Mouse (Mus musculus) cerebellum, postnatal 25 days (tissue): ENCODE data around the gene Mlxip.

Experiments
- DNase-seq, 2 experiments: peaks; one replicate each; pipeline ENCODE4 v3.0.0; 2021; ENCODE audit warnings: mixed read lengths in 2 of 2

The Mlxip gene

DNA sequence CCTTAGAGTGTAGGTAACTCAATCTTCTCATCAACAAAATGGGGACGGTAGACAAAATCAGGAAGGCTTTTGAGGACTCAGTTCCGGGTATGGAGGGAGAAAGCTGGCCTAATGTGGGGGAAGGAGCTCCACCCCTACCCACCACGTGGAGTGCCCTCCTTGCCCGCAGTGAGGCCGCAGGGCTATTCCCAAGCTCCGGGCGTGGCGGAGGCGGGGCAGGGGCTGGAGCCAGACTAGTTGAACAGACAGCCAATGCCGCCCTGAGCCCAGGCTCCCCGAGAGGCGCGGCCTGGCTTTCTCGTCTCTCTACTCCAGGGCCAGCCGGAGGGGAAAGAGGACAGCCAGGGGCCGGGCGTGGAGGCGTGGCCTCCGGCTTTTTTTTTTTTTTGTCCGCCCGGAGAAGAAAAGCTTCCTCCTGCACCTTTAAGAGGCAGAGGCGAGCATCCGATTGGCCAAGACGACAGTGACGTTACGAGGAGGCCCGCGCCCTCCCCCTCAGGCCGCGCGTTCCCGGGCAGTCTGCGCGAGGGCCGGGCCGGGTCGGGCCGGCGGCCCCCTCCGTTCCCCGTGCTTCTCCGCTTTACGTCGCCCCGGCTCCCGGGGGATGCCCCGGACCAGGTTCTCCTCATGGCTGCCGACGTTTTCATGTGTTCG lies at the start of gene Mlxip:
TSS of gene Mlxip (plus strand) at position 496 of the 654 bp plus-strand sequence.
- DNase-seq, result peak; percentile 93 to 94

DNA sequence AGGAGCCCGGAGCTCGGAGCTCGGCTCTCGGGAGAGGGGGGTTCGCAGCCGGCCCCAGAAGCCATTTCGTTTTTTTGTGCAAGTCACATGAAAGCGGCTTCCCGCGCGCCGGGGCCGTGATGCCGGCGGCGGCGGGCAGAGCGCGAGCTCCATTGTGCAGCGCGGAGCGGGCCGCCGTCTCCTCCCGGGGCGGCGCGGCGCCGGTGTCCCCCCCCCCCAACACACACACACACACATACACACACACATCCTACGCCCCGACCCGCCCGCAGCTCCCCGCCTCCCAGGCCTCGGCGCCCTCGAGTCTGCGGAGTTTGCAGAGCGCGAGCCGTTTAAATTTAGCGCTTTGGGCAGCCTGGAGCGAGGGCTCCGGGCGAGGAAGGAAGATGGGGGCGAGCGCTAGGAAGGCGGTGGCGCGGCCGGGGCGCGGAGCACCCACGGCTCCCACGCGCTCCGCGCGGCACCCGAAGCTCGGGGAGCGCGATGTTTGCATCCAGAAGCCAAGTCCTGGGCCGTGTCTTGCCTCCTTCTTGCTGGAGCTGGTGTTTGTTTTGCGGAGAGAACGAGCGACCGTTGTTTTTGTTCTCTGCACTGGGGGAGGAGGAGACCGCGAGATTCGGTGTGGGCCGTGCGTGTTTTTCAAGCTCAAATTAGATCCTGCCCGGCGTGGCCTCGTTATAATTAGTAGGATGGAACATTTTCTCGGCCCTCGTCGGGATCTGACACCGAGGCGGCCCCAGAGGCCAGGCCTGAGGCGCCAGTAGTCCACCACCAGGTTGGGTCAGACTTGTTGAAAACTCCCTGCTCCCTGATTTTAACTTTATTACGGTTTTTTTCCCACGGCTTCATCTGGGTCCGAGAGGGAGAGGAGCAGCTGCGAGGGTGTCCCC lies 49.4 kb upstream of the Mlxip start:
- DNase-seq, result peak; percentile 73 to 75

DNA sequence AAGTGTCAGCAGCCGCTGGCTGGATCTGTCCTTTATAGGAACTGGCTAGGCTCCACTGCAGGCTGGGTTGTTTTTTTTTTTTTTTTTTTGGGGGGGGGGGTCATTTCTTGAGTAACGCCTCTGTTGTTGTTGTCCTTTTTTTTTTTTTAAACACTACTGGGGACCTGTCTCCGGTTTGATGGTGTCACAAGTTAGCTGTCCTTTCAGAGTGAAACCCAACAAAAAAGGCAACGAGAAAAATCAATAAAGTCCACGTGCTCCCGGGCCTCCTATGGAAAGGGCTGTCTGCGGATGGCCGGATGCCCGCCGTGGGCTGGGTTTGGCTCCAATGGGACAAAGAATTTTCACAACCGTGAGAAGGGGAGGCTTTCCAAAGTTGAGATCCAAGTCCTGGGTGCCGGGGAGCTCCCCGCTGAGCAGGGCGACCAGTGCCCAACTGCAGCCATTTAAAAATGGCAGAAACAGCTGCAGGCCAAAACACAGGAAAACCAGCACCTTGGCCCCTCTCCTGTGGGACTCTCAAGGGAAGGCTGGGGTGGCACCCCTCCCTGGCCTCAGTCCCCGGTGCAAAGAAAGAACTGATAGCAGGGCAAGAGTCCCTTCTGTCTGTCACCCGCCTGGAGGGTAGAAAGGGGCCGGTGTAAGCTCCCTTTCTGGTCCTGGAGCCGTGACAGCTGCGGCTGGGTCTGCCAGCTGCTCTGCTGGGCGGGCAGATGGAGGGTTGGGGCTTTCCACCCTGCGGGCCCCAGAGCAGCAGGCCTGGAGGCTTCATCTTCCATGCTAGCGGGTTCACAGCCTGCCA lies 48.5 kb upstream of the Mlxip start:
- peak; percentile 52 to 67 for DNase-seq

DNA sequence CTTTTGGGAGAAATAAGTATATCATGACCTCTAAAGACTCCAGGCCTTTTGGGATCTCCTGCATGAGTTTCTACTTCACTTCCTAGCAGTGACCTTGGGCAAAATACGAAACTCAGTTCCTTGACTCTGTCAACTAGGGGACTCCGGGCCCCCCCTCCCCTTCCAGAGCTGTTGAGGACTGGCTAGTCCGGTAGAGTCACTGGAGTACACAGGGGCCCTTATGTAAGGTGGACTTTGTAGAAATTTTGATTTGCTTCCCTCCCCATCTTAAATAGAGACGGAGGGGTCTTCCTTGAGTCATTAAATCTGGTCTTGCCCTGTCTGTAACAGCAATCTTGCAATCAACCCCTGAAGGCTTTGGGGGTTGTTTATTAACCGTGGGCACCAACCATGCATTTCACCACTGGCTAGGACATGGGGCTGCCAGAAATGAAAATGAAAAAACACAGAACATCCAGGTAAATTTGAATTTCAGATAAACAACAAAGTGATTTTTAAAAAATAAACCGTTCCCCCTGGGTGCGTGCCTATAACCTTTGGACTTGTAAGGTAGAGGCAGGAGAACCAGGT lies 47.8 kb upstream of the Mlxip start:
- DNase-seq, result no peak

DNA sequence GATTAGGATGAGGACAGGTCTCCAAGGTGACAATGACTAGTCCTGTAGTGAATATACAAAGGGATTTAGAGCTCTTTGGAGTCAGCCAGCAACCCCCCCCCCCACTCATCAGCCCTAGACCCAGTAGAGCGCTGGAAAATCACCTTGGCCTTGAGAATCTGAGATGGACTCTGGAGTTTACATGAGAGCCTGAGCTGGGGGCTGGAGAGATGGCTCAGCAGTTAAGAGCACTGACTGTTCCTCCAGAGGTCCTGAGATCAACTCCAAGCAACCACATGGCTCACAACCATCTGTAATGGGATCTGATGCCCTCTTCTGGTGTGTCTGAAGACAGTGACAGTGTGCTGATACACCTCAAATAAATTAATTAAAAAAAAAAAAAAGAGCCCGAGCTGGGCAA lies 46.6 kb upstream of the Mlxip start:
- no peak for DNase-seq

DNA sequence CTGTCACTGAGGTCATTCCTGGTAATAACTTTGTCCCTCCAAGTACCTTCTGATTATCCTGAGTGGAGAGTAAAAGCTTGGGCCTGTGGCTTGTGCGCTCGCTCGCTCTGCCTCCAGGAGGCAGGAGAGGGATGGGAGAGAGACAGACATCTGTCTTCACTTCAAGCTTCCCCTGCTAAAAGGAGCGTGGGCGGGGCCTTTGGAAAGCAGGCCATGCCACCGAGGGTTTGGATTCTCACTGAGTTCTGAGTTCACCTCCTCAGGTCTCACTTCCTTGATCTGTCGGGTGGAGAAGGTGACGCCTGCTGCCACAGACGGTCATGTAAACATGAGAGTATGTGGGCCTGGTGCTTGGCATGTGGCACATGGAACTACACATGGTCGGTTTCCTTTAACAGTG lies 44.2 kb upstream of the Mlxip start:
- peak in 1 of 2 experiments; percentile 63 for DNase-seq

DNA sequence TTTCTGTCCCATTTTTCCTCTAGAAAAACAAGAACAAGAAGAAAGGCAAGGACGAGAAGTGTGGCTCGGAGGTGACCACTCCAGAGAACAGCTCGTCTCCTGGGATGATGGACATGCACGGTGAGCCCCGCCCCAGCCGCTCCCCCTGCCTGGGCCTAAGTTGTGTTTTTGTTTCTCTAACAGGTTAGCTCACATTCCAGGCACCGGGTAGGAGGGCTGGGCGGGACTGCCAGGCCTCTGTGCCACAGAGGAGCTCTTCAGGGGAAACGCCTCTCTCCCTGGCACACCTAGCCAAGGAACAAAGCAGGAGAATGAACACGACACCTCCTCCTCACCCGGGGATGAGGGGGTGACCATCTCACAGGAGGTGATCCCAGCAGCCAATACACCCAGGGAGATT lies 38.7 kb upstream of the Mlxip start:
- DNase-seq, result no peak

DNA sequence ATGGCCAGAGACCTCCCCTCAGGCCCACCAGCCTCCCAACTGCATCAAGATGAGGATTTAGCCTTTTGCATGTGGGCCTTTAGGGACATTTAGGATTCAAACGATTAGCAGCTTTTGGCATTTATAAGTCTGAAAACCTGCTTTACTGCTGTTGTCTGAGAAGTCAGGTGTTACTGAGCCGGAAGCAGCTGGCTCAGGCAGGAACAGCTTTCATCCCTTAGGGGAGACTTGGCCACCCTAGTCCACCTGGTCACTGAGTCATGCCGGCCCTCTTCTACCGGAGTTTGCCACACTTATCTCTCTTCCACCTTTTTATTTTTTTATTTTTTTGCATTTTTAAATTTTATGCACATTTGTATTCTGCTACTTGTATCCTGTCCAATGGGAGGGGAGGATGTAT lies 37.3 kb upstream of the Mlxip start:
- DNase-seq, result no peak

DNA sequence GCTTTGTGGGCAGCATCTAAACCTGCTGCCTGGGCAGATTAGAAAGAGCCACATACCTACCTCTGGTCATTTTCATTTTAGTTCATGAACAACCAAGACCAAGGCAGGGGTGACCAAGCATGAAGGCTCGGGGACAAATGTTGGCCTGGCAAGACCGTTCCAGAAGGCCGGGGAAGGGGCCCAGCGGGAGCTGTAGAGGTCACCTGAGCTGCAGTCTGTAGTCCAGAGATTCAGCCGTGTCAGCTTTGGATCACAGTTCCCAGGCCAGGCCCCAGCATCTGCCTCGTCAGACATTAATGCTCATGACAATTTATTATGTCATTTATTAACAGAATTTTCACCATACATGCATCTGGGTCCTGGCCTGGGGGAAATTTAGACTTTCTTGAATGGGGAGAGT lies 35.2 kb upstream of the Mlxip start:
- DNase-seq, result peak in 1 of 2 experiments; percentile 52

DNA sequence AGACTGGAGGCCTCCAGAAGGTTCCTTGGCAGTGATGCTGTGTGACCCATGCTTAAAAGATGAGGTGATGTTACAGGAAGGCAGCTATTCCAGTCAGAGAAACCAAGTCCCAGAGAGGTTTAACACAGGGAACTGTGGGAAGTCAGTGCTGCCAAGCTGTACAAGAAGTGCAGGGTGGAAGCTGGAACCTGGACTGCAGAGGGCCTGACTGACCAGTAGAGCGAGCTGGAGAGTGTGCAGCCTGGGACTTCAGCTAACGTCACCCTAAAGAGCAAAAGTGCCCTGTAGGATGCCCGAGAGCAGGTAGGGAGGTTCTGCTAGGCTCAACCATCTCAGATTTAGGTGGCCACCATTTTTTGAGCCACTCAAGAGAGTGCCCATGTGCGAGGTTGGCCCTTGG lies 31.7 kb upstream of the Mlxip start:
- DNase-seq, result no peak

DNA sequence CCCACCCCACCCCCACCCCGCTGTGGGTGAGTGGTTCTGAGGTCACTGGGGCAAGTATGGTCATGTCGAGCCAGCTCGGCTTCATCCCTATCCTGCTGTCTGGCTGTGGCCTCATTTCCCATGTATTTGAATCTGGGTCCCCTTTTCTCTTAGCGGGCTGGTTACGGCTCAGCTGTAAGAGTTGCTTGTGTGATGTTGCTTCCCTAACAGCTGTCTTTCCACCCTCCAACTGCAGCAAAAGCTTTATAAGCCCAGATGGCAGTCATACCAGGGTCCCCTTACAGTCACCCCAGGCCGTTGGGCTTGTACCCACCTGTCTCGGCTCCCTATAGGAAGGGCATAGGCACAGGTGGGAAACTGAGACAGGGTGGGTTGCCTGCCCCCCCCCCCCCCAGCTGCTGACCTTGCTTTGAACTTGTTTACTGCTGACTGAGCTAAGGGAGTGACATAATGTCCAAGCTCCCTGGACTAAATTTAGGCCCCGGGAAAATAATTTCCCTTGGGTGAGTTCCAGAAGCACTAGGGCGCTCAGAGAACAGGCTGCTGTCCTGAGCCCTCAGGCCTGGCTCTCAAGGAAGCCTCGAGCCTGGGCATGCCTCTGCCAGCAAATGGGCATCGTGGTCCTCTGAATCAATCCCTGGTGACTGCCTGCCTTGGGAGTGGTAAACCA lies 30.2 kb upstream of the Mlxip start:
- DNase-seq, result peak; percentile 71 to 79

DNA sequence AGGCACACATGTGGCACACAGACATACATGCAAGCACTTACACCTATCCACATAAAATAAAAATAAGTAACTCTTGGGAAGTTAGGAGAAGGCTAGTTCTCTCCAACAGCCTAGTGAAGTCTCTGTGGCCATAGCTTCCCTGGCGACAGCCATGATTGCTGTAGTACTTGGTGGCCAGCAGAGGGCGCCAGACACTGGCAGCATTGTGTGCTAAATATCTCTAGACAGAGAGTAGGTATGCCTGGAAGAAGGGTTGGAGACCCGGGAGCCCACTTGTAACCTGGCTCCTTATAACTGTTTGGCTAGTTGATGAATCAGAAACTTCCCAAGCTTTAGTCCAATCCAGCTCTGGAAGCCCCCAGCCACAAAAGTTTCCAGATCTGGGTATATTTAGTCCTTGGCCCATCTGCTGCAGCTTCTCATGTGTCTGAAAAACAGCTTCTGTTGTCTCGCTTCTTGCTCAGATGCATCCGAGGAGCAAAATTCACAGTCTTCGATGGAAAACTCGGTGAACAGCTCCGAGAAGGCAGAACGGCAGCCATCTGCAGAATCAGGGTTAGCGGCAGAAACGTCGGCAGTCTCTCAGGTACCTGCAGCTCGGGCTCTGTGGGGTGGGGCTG lies 25.6 kb upstream of the Mlxip start:
- peak; percentile 58 to 72 for DNase-seq

DNA sequence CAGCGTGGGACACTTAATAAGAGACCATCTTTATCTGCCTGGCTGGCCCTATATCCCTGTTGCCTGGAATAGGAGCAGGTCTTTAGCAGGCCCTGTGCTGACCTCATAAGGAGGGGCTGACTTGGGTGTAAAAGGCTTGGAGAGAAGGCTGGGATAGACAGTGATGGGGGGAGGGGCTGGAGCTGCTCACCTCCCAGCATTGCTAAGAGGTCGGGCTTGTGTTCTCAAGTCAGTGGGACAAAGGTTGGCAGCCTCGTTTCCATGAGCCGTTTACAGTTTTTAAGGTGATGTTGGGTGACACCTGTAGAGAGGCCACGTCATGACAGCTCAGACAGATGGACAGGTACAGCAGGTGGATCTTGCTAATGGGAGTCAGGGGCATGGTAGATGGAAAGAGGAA lies 24.5 kb upstream of the Mlxip start:
- no peak for DNase-seq

DNA sequence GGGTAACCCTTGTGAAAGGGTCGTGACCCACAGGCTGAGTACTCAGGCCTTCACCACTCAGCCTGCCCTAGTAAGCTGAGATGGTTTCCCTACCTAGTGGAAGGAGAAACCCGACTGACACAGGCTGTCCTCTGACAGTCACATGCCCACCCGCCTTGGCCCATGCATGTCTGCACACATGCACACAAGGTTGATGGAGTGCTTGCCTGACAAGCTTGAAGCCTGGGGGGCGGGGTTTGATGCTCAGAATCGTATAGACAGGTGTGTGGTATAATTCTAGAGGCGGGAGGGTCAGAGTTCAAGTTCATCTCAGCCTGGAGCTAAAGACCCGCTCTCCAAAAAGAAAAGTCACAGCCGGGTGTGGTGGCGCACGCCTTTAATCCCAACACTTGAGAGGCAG lies 19.3 kb upstream of the Mlxip start:
- DNase-seq, result no peak

DNA sequence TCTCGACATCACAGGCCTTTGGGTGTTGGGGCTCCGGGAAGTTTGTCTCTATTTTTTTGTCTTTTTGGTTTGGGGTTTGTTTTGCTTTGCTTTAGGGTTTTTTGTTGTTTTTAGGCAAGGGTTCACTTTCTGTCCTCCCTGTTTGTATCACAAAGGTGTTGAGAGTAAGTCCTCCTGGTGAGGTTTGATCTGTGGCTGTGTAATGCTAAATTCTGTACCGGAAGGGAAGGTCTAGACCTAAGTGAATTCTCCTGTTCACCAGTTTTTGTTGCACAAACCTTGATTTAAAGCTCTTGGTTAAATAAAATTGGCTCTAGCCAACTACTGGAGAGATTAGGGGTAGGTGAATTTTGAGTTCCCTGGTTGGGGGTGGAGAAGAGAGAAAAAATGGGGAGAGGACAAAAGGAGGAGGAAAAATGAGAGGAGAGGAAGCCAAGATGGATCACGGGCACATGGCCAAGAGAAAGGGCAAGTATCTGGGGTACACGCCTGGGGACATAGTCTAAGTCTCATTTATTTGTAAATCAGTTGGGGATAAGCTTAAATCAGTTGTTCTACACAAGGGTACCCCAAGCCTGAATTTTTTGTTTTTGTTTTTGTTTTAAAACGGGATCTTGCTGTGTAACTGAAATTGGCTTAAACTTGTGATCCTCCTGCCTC lies 18.7 kb upstream of the Mlxip start:
- peak in 1 of 2 experiments; percentile 55 for DNase-seq

DNA sequence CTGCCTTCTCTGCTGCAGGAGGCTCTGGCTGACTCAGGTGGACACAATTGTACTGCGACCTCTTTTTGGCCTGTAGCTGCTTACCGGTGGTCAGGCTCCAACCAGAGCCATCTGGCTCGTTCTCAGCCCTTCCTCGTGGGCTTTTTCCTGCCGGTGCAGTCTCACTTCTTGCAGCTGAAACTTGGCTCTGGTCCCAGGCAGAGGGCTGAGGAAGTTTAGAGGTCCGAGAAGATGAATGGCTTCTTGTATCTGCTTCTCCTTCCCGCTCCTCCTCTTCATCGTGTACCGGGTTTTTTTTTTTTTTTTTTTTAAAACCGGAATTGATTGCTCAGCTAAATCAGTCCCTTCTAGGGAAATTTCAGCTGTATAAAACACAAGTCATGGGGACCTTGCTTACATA lies 18.0 kb upstream of the Mlxip start:
- peak; percentile 75 to 85 for DNase-seq

DNA sequence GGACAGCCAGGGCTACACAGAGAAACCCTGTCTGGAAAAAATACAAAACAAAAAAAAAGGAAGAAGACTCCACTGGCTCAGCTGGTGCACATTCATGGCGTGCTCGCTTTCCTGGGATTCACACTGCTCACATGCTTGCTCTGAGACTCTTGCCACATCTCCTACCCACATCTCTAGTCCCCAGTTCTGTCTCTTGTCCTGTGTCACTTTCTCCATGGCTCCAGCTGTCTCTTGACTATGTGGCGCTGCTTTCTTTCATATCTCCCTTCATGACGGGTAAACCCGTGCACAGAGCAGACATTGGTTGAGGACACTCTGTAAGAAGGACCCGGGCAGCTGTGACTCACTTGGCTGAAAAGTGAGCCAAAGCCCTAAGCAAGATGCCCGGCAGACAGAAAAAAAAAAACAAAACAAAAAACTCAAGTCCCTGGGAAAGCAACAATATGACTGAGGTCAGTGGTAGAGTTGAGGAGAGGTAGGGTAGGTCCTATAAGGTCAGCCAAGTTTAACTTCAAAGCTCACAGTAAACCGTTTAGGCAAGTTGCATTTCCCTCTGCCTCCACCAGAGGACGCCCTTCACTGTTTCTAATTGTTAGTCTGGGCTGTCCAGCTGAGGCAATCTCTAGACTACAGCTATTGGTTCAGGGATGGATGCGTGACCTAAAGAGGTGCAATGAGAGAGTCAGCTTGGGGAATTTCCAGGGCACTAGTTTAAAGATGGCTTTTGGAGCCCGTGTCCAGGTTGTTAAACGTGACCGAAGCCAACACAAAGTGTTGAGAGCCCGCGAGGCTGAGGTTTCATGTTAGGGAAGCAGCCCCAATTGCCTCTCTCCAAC lies 17.3 kb upstream of the Mlxip start:
- peak; percentile 87 to 91 for DNase-seq

DNA sequence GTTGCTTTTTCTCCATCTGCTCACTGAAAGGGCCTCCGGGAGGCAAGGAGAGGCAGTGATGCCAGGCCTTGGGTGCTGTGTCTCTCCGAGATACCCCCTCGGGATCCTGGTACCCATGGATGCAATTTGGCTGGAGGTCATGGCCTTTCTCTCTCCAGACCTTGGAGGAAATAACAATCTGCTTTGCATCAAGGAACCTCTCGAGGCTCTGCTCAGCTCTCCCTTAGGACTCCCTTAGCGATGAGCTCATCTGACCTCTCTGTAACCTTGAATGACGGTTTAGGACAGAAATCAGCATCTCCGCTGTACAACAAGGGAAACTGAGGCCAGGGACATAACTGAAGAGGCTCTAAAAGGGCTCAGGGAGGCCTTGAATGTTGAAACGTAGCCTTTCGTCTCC lies 15.9 kb upstream of the Mlxip start:
- DNase-seq, result no peak

DNA sequence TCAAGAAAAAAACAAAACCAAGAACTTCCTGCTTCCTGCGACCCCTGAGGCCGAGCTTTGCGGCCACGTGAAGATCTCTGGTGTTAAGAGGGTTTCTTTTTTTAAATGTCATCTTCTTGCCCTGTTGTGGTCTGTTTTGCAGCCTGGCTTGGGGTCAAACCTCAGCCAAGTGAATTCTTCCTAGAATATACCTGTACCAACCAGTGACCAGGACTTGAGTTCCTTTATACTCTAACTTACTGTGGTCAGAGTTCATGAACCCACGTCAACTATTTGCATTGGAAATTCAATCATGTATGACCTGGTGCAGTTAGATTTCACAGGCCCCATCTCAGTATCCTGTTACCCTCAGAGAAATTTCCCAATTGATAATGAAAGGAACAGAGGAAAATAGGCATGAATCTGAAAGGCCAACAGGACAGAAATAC lies 15.1 kb upstream of the Mlxip start:
- no peak for DNase-seq

DNA sequence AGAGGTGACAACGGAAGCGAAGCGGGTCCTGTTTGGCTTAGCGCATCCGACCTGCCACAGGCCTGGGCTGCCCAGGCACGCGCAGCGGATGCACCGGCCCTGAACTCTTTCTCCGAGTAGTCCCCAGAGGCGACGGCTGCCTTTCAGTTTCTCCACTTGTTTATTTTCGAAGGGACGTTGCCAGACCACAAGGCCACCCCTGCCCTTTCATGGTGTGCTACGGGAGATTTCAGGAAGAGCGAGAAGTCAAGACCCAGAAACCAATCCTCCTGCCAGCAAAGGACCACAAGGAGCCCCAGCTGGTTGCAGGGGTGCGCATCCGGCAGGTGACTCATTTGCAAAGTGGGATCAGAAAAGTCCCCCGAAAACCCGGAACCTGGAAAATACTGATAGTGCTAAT lies 12.6 kb upstream of the Mlxip start:
- no peak for DNase-seq
